Mouse (Mus musculus) myocyte (in vitro differentiated cells): ENCODE measurements at regions not wholly inside any gene's neighbourhood (a gene's known extent, or its start where the extent isn't known, plus 50 kb on each side); places are given as distances from the start of the nearest gene placed in this dataset.

ENCODE experiments used
- CEBPB ChIP-seq: IDR thresholded peaks from 2 replicates; pipeline ENCODE4 v1.6.1; 2011; ENCODE audit warnings: mild to moderate bottlenecking, moderate library complexity; ENCODE audit not compliant: poor library complexity, insufficient read depth, severe bottlenecking
- E2F4 ChIP-seq: IDR thresholded peaks from one replicate; pipeline ENCODE4 v1.6.1; 2011; ENCODE audit warnings: mild to moderate bottlenecking, control low read depth, moderate library complexity; ENCODE audit not compliant: insufficient read depth
- MAX ChIP-seq: IDR thresholded peaks from one replicate; pipeline ENCODE4 v1.6.1; 2011; ENCODE audit warnings: low read depth, mild to moderate bottlenecking, control low read depth
- MYOD1 ChIP-seq, 3 experiments: IDR thresholded peaks; one replicate each; pipeline ENCODE4 v1.6.1; 2011; ENCODE audit warnings: control low read depth in 2 of 3, low read depth in 2 of 3, mild to moderate bottlenecking in 2 of 3, moderate library complexity in 1 of 3; ENCODE audit not compliant: insufficient read length in 2 of 3, control insufficient read depth in 1 of 3
- MYOG ChIP-seq, 3 experiments: IDR thresholded peaks; one replicate each; pipeline ENCODE4 v1.6.1; 2011; ENCODE audit warnings: control low read depth in 2 of 3, low read depth in 2 of 3, mild to moderate bottlenecking in 2 of 3; ENCODE audit not compliant: insufficient read length in 2 of 3, control insufficient read depth in 1 of 3, insufficient read depth in 1 of 3
- POLR2A ChIP-seq: IDR thresholded peaks from one replicate; pipeline ENCODE4 v1.6.1; 2011; ENCODE audit warnings: low read depth, mild to moderate bottlenecking, control low read depth, moderate library complexity; ENCODE audit not compliant: insufficient read length
- POLR2AphosphoS2 ChIP-seq: IDR thresholded peaks from one replicate; pipeline ENCODE4 v1.6.1; 2011; ENCODE audit warnings: low read depth, control low read depth; ENCODE audit not compliant: insufficient read length
- REST ChIP-seq: IDR thresholded peaks from one replicate; pipeline ENCODE4 v1.6.1; 2011; ENCODE audit warnings: mild to moderate bottlenecking, control low read depth, moderate library complexity; ENCODE audit not compliant: insufficient read depth, insufficient read length
- SRF ChIP-seq: IDR thresholded peaks from one replicate; pipeline ENCODE4 v1.6.1; 2011; ENCODE audit warnings: low read depth; ENCODE audit not compliant: control insufficient read depth, insufficient read length
- TCF12 ChIP-seq: IDR thresholded peaks from one replicate; pipeline ENCODE4 v1.6.1; 2011; ENCODE audit warnings: mild to moderate bottlenecking, control low read depth; ENCODE audit not compliant: poor library complexity, insufficient read depth, severe bottlenecking
- TCF3 ChIP-seq: IDR thresholded peaks from one replicate; pipeline ENCODE4 v1.6.1; 2011; ENCODE audit warnings: low read depth, control low read depth; ENCODE audit not compliant: insufficient read length
- USF1 ChIP-seq: IDR thresholded peaks from one replicate; pipeline ENCODE4 v1.6.1; 2011; ENCODE audit warnings: low read depth, mild to moderate bottlenecking, control low read depth, moderate library complexity

DNA sequence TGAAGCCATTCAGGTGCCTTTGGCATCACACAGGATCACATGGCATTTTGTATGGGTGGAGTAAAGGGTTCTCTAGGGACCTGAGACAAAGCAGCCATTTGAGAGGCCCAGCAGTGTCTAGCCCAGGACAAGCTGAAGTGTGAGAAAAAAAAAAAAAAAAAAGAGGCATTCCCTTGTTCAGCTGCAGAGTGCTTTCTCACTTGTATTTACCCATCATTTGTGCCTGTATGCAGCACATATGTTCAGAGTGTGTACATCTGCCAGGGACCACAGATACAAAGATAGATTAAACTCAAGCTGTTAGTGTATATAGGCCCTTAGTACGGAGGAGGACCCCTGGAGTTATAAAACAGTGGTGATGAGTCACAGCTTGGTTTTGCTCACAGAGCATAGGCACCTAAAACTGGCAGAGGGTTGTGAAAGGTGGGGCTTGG lies 159.4 kb upstream of the Arrdc4 start:
- no peak for TF ChIP-seq POLR2A
- TF ChIP-seq E2F4: no peak
- TF ChIP-seq POLR2AphosphoS2: no peak
- TF ChIP-seq CEBPB: no peak
- TF ChIP-seq TCF3: no peak
- no peak for TF ChIP-seq TCF12
- no peak for TF ChIP-seq MAX
- TF ChIP-seq USF1: no peak
- no peak for TF ChIP-seq MYOG (IDR thresholded peaks at IDR 0.05; ENCODE audit: control insufficient read depth in 1 of 3, insufficient read depth in 1 of 3, insufficient read length in 2 of 3, low read depth in 2 of 3)
- no peak for TF ChIP-seq MYOD1 (IDR thresholded peaks at IDR 0.05; ENCODE audit: control insufficient read depth in 1 of 3, insufficient read length in 2 of 3, low read depth in 2 of 3)
- no peak for TF ChIP-seq REST
- TF ChIP-seq SRF: no peak
